Mouse (Mus musculus): ENCODE data around the gene Mapk8ip3.
"Not testable (repeated sequence)": the region's sequence is repeated elsewhere in the genome, so short reads cannot be mapped to it uniquely, and the experiment has no call there.

Mapk8ip3 gene

GRCm38 (mm10) chr17:24936259-24937237, at the start of gene Mapk8ip3:
Gene Mapk8ip3, minus strand, starts transcription at chr17:24936977.
- peak; percentile 92 to 96 for DNase-seq (ENCODE audit: low read depth in 2 of 2, low spot score in 2 of 2)

GRCm38 (mm10) chr17:24960852-24961715, 24.3 kb upstream of the Mapk8ip3 start:
- no peak for DNase-seq (ENCODE audit: low read depth in 2 of 2, low spot score in 2 of 2)

- DNase-seq (ENCODE audit: low read depth in 2 of 2, low spot score in 2 of 2), result peak; percentile 94 to 95
Observed at GRCm38 (mm10) chr17:24960135-24960851, 23.5 kb upstream of the Mapk8ip3 start, which contains the start of gene Jpt2. Gene Jpt2, minus strand, starts transcription at chr17:24960689.

GRCm38 (mm10) chr17:24959371-24959770, 22.6 kb upstream of the Mapk8ip3 start:
- no peak for DNase-seq (ENCODE audit: low read depth in 2 of 2, low spot score in 2 of 2)

GRCm38 (mm10) chr17:24953291-24953690, 16.5 kb upstream of the Mapk8ip3 start:
- no peak for DNase-seq (ENCODE audit: low read depth in 2 of 2, low spot score in 2 of 2)

GRCm38 (mm10) chr17:24950671-24951070, 13.9 kb upstream of the Mapk8ip3 start:
- no peak for DNase-seq (ENCODE audit: low read depth in 2 of 2, low spot score in 2 of 2)

GRCm38 (mm10) chr17:24948204-24948603, 11.4 kb upstream of the Mapk8ip3 start:
- no peak for DNase-seq (ENCODE audit: low read depth in 2 of 2, low spot score in 2 of 2)

- DNase-seq (ENCODE audit: low read depth in 2 of 2, low spot score in 2 of 2), result not testable (repeated sequence)
Observed at GRCm38 (mm10) chr17:24943589-24943988, 6.8 kb upstream of the Mapk8ip3 start.

GRCm38 (mm10) chr17:24943036-24943435, 6.3 kb upstream of the Mapk8ip3 start:
- DNase-seq (ENCODE audit: low read depth in 2 of 2, low spot score in 2 of 2), result no peak

GRCm38 (mm10) chr17:24942453-24942852, 5.7 kb upstream of the Mapk8ip3 start:
- DNase-seq (ENCODE audit: low read depth in 2 of 2, low spot score in 2 of 2), result peak; percentile 26 to 49

- DNase-seq (ENCODE audit: low read depth in 2 of 2, low spot score in 2 of 2), result no peak
Observed at GRCm38 (mm10) chr17:24937266-24937665, 489 bp upstream of the Mapk8ip3 start.

GRCm38 (mm10) chr17:24935666-24936065, 1.1 kb downstream of the Mapk8ip3 start:
- DNase-seq (ENCODE audit: low read depth in 2 of 2, low spot score in 2 of 2), result no peak

- no peak for DNase-seq (ENCODE audit: low read depth in 2 of 2, low spot score in 2 of 2)
Observed at GRCm38 (mm10) chr17:24934926-24935325, 1.9 kb downstream of the Mapk8ip3 start.

- no peak for DNase-seq (ENCODE audit: low read depth in 2 of 2, low spot score in 2 of 2)
Observed at GRCm38 (mm10) chr17:24933163-24933562, 3.6 kb downstream of the Mapk8ip3 start.

GRCm38 (mm10) chr17:24932431-24932830, 4.3 kb downstream of the Mapk8ip3 start:
- DNase-seq (ENCODE audit: low read depth in 2 of 2, low spot score in 2 of 2), result no peak

GRCm38 (mm10) chr17:24929506-24929905, 7.3 kb downstream of the Mapk8ip3 start:
- no peak for DNase-seq (ENCODE audit: low read depth in 2 of 2, low spot score in 2 of 2)

GRCm38 (mm10) chr17:24923246-24923645, 13.5 kb downstream of the Mapk8ip3 start:
- no peak for DNase-seq (ENCODE audit: low read depth in 2 of 2, low spot score in 2 of 2)

GRCm38 (mm10) chr17:24913984-24914383, 22.8 kb downstream of the Mapk8ip3 start:
- DNase-seq (ENCODE audit: low read depth in 2 of 2, low spot score in 2 of 2), result no peak

GRCm38 (mm10) chr17:24907591-24907990, 29.2 kb downstream of the Mapk8ip3 start:
- DNase-seq (ENCODE audit: low read depth in 2 of 2, low spot score in 2 of 2), result no peak

- DNase-seq (ENCODE audit: low read depth in 2 of 2, low spot score in 2 of 2), result no peak
Observed at GRCm38 (mm10) chr17:24903767-24904166, 33.0 kb downstream of the Mapk8ip3 start.

All from CD8-positive naive resting alpha-beta T cell, adult 2 months (primary cell).